Mouse (Mus musculus) granulocyte monocyte progenitor cell, adult 5-6 weeks (primary cell): ENCODE results near the gene Emp2. TPM values are rescaled to one million over a fixed set of nuclear protein-coding genes. Genes with fewer than 3 reads are reported as not detected.
"Not testable (repeated sequence)": the region's sequence is repeated elsewhere in the genome, so short reads cannot be mapped to it uniquely, and the experiment has no call there.

ENCODE experiments used
- ATAC-seq: replicated peaks from 2 replicates; pipeline ENCODE4 v1.8.0; 2016; ENCODE audit warnings: mild to moderate bottlenecking, moderate TSS enrichment, inconsistent platforms; ENCODE audit not compliant: poor library complexity, severe bottlenecking
- total RNA-seq, 2 experiments: library from RNA; stranded (forward) in 1 of 2; stranded (reverse) in 1 of 2; fragments of 200-712, 200-1000 nt in 1 of 2; fragments of >200 nt in 1 of 2; fragmentation: Nextera tagmentation in 1 of 2; gene quantifications; 2 replicates each; pipeline ENCODE4 v1.2.3; 2014 to 2017

Gene Emp2
- total RNA-seq, 2 experiments from 2014 or later: not detected

GRCm38 (mm10) chr16:10319914-10320569 lies 6.3 kb upstream of the Emp2 start:
- ATAC-seq: no peak

GRCm38 (mm10) chr16:10317197-10317544 lies 3.4 kb upstream of the Emp2 start:
- ATAC-seq: no peak

GRCm38 (mm10) chr16:10316493-10317196 lies 2.9 kb upstream of the Emp2 start:
- no peak for ATAC-seq

GRCm38 (mm10) chr16:10313226-10313625 lies 542 bp downstream of the Emp2 start:
- ATAC-seq: peak; percentile 27; the same call in 1 of the 2 replicates

GRCm38 (mm10) chr16:10311989-10312388 lies 1.8 kb downstream of the Emp2 start:
- ATAC-seq: no peak

- ATAC-seq: no peak
Observed at GRCm38 (mm10) chr16:10311086-10311485, 2.7 kb downstream of the Emp2 start.

- no peak for ATAC-seq
Observed at GRCm38 (mm10) chr16:10310507-10310906, 3.3 kb downstream of the Emp2 start.

- ATAC-seq: no peak
Observed at GRCm38 (mm10) chr16:10307351-10307750, 6.4 kb downstream of the Emp2 start.

GRCm38 (mm10) chr16:10306101-10306500 lies 7.7 kb downstream of the Emp2 start:
- no peak for ATAC-seq

- ATAC-seq: peak; percentile 20; the same call in 1 of the 2 replicates
Observed at GRCm38 (mm10) chr16:10301337-10301736, 12.4 kb downstream of the Emp2 start.

GRCm38 (mm10) chr16:10300231-10301186 lies 13.3 kb downstream of the Emp2 start:
- peak; percentile 78 for ATAC-seq

GRCm38 (mm10) chr16:10299637-10300036 lies 14.1 kb downstream of the Emp2 start:
- ATAC-seq: no peak

GRCm38 (mm10) chr16:10297696-10298644 lies 15.8 kb downstream of the Emp2 start:
- ATAC-seq: no peak; the same call in 1 of the 2 replicates

GRCm38 (mm10) chr16:10288115-10288514 lies 25.7 kb downstream of the Emp2 start:
- ATAC-seq: no peak

- peak; percentile 91 for ATAC-seq
Observed at GRCm38 (mm10) chr16:10286513-10287268, 27.1 kb downstream of the Emp2 start.

- no peak for ATAC-seq
Observed at GRCm38 (mm10) chr16:10281890-10282289, 31.9 kb downstream of the Emp2 start.

- peak; percentile 95 for ATAC-seq
Observed at GRCm38 (mm10) chr16:10280286-10280951, 33.3 kb downstream of the Emp2 start.

- ATAC-seq: not testable (repeated sequence)
Observed at GRCm38 (mm10) chr16:10276778-10277177, 37.0 kb downstream of the Emp2 start.
